Mouse (Mus musculus): Measurements from ENCODE around the gene Apobec2.

Gene Apobec2

DNA sequence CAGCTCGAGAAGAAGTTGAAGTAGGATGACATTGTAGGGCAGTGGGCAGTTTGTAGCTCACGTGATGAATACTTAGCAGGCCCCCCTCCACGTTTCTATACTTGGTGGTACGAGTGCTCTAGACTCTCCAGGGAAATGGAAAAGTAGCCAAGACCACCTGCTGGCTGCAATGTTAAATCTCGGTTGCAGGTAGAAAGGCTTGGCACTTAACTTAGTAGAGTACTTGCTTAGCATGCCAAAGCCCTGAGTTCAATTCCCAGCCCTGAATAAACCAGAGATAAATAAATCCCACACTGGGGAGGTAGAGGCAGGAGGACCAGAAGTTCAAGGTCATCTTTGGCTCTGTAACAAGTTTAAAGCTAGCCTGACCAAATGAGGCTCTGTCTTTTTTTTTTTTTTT lies 1.7 kb upstream of the Apobec2 start:
- no peak for DNase-seq

DNA sequence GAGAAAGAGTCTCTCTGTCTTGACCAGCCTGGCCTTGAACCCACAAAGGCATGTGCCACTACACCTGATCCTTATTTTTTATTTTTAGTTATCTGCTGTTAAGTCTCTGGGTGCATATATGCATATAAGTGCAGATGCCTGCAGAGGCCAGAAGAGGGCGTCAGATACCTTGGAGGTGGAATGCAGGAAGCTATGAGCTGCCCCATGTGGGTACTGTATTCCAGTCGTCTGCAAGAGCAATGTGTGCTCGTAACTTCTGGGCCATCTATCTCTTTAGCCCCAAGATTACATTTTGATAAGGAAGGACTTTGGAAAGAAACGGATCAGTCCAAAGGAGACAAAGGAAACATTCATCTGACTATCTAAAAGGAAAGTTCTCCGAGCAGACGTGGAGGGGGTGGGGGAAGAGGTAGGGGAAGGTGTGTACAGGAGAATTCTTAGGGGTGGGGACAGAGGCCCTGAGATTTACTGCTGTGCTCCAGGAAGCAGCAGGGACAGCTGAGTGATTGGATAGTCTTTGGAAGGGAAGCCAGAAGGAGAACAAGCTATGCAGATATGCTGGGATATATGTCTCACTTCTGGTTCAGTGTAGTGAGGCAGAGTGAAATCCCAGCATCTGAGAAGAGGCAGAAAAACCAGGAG lies 1.1 kb upstream of the Apobec2 start:
- no peak for DNase-seq

DNA sequence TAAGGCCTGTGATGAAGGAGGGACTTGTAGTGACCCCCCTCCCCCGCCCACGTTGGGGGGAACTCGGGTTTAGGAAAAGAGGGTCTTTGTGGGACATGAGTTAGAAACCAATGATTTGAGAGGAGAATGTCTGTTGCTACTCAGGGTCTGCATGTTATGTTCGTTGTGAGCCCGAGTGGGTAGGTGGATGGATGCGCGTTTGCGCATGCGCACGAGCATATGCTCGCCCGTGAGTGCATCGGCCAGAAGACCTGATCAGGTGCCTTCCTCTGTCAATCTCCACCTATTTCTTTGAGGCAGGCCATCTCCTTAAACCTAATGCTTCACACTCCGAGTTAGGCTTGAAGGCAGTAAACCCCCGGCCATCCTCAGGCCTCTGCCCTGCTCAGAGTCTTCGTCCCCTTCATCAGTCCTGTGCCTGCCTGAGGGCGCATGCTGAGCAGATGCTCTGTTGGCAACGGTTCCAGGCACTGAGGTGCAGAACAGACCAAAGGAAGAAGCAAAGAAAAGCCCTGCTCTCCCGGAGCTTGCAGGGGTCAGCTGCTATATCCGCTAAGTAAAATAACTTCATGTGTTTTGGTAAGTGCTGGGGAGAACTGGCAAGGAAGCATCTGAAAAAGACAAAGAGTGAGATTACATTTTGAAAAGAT lies 401 bp upstream of the Apobec2 start:
- DNase-seq, result no peak

DNA sequence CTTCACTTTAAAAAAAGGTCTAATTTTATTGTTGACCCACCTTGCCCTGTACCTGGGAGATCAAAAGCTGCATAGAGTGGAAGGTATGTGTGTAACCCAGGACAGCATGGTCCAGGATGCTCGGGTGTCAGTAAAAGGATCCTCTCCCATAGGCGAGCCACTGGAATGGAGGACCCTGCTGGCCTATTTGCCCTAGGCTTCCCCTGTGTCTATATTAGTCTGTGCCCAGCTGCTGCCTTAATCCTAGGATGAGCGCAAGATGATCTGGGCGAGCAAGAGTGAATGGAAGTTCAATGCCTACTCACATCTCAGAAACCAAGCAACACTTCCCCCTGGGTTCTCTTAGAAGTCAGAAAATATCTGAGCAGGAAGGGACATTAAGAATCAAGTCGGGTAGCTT lies 1.7 kb downstream of the Apobec2 start:
- DNase-seq, result no peak

DNA sequence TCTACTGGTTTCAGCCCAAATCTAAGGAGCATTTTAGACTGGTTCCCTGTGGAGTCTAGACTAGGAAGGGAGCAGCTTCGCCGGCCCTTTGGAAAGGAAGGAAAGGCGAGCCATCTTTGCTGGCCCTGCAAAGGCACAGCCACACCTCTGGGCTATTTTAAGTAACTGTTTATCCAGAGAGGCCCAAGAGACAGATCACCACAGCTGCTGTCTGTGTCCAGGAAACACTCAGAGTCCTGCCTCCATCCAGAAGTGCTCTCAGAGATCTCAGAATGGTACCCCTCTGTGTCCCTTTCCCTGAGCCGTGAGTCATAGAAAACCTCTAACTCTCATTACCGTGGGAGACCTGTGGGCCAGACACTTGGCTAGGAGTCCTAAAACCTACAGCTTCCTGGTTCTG lies 2.3 kb downstream of the Apobec2 start:
- DNase-seq, result no peak

DNA sequence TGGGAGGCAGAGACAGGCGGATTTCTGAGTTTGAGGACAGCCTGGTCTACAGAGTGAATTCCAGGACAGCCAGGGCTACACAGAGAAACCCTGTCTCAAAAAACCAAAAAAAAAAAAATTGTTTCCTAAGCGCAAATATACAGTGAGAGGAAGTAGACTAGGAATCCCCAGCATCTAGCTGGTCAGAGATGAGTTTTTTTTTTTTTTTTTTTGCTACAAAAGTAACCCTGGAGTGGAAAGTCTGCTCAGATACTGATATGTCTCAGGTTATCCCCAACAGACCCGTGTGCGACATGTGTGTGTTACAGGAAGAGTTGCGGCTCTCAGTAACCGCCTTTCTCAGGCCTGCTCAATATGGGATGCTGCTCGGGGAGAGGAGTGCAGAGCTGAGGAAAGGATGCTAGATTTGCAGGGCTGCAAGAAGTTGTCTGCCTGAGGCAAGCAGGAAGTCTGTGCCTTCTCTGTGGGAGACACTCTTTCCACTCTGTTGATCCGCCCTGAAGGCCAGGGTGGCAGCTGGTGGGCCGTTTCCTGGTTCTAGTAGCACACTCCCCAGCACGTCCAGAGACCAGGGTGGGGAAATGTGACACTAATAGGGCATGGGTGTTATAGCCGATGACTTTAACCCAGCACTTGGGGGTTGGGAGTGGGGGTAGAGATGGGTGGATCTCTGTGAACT lies 4.7 kb downstream of the Apobec2 start:
- DNase-seq, result no peak

DNA sequence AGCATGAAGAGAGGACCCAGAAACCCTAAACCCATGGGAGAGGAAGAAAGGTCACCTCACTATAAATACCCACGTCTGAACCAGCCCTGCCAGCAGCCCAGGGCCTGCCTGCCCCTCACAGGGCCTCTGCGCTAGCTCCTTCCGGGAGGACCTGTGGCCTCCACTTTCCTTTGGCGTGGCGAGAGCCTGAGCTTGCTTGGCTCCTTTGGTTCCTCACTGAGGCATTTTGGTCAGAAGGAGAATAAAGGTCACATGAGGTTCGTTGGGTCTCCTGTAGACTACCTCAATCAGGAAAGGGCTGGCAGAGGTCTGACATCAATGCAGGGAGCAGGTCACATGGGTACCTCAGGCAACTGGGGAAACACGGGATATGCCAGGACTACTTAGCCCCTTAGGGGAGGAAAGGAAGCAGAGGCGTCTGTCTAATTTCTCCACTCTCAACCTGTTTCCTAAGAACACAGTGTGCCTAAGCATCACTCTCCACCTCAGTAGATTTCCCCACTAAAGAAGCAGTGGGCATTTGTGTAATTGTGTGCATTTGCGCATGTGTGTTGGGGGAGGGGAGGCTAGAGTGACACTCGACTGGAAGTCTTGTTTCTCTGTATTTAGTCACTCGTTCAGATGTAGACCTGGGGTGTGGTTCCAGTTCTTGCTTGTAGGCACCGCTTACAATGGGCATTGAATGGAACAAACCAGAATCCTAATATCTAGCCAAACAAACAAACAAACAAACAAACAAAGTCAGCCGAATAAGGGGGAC lies 5.6 kb downstream of the Apobec2 start:
- no peak for DNase-seq

DNA sequence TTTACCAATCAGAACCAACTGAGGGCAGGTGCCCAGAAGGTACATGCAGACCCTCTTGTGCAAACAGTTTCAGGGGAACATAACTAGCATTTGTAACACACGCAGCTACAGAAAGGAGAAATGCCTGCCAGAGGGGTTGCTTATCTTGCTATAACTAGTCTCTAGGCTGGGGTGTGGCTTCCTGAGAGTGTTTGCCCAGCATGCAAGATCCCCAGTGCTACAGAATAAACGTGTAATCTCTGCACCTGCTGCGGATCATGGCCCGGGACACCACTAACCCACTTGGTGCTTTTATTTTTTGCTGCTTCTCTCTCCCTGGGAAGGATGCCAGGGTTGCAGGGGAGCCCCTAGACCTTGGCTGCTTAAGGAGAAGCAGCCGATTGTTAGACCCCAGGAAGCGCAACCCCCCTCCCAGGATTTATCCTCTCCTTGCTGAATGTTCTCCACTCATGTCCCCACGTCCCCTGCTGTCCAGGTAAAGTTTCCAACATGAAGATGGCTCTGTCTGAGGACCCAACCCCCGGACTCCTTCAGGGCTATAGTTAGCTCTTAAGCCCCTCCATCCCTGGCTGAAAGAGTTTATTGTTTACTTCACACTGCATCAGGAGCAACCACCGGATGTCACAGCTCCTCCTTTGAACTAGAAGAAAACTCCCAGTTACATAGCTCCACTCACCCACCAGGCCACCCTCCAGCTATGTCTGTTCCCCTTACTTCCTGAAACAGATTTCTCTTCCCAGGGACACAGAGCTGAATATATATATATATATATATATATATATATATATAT lies 6.7 kb downstream of the Apobec2 start:
- no peak for DNase-seq

DNA sequence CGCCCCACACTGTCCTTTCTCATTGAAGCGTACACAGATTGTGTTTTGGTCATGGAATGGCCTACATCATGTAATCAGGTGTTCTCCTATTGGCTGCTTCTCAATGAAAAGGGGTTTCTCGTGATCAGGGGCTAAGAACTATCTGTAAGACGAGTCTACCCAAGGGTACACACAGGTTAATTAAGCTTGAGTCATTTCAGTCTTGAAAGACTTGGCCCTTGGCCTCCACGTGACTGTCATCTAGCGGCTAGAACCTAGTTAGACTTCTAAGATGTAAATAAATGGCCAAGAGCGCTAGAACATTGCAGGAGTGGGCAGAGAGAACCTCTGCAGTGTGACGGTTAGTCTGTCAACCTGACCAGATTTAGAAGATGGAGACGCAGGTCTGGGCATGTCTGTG lies 8.5 kb downstream of the Apobec2 start:
- peak; percentile 60 for DNase-seq

DNA sequence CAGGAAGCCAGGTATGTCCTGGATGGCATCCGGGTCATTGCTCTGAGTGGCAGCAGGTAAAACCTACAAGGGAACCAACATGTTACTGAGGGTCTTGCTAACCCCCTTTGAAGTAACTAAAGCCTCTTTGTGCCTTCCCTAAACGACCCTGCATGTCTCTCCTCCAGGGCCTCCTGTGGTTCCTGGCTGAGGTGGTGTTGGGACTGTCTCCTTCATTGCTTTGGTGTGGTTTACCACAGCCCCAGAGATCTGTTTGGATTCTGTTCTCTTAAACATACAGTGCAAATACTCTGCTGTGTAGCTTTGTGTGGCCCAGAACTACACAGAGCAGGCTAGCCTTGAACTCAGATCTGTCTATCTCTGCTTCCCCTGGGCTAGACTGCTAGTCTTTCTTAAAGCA lies 13.2 kb downstream of the Apobec2 start:
- no peak for DNase-seq

DNA sequence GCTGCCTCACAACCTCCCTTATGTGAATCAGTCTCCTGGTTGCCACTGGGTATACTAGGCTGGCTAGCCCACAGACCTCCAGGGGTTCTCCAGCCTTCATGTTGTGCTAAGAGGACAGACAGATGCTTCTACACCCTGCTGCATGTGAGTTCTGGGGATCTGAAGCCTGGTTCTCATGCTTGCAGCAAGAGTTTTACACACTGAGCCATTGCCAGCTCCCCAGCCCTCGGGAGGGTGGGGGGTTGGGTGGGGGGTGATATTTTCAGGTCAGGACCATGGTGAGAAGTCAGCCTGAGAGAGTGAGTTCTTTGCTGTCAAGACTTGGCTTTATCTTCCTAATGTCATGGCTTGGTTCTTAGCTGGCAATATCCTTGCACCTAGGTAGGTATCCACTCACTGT lies 13.9 kb downstream of the Apobec2 start:
- no peak for DNase-seq

DNA sequence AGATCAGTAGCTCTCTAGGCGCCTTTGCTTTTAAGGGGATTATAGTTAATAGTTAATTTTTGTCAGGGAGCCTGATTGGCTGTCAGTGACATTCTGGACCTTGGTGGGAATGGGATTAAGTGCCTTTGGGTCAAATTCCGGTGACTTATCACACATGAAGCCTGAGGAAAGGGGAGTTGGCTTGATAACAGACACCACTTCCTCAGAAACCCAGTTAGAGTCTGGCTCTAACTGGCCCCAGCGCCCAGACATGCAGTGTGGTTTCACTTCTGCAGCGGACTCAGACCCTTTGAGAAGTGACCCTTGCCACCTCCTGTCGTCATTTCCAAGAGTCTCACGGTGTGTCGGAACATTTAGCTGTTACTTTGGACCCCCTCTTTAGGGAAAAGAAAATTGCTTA lies 14.6 kb downstream of the Apobec2 start:
- DNase-seq, result peak; percentile 77

DNA sequence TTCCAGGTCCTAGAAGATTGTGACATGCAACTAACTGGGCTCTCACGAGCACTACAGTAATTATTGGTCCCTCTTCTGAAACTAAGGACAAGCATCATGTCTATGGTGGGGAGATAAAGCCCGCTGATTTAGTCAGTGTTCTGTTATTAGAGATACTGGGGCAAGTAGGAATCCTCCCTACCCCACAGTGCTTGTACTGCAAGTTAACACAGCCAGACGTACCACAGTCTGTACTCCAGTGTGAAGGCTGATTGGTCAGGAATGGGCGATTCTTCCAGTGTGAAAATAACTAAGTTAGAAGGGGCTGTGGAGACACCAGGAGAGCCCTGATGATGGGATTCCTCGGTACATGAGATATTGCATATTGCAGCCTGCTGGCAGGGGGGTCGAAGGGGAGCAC lies 15.2 kb downstream of the Apobec2 start:
- DNase-seq, result no peak

DNA sequence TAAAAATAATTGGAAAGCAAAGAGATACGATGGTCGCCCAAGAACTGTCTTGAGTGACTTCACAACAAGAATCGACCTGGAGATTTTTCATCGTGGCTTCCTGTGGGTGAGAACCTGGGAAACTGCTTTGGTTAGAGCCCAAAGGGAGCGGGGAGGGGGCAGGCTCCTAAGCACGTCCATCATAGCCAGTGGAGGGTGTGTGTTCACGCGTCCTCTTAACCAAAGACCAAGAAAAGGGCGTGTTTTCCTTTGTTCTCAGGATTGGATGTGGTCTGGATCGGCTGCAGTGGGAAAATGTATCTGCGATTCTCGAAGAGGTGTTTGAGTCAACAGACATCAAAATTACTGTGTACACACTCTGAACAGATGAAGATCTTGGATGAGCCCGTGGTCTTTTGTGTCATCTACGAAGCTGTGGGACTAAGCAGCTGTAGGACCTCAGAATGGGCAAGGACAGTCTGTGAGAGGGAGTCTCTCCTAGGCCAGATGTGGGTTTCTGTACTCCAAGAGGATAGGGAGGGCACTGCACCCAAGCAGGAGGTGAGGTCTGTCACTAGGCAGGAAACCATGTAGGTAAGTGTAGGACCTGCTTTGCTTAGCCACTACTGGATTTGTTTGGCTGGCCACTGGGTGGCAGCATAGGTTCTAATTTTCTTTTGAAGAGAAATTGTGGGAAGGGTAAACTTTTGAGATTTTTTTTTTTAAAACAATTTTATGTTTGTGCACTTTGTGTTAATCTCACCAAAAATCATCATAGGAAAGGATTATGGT lies 16.1 kb downstream of the Apobec2 start:
- peak; percentile 73 for DNase-seq

DNA sequence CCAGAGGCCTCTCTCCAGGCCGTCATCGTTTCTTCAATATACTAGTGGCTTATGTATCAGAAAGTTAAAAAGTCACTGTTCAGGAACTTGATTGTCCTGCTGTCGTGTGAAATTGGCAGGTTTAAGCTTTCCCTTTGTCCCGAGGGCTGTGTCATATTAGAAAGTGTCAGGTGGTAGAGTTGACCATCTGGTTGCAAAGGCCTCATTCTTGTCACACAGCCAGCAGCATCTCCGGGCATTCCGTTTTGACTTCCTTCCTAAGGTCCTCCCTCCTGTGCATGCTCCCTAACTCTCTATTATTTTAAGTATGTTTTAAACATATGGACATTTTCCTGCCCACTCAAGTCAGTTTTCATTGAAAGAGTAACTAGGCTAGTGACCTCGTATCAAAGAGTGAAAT lies 16.7 kb downstream of the Apobec2 start:
- DNase-seq, result peak; percentile 32

DNA sequence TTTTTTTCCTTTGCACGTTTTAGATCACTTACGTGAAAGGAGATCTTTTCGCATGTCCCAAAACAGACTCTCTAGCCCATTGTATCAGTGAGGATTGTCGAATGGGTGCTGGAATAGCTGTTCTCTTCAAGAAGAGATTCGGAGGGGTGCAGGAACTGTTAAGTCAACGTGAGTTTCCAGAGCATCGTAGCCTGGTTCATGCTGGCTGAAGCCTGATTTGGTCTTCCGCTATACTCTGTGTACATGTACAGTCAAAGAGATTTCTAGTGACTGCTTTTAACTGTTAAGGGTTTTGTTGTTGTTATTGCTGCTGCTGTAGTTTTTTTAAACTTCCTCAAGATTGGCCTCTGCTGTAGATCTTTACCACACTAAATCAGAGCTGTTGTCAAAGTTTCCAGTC lies 21.5 kb downstream of the Apobec2 start:
- DNase-seq, result no peak

DNA sequence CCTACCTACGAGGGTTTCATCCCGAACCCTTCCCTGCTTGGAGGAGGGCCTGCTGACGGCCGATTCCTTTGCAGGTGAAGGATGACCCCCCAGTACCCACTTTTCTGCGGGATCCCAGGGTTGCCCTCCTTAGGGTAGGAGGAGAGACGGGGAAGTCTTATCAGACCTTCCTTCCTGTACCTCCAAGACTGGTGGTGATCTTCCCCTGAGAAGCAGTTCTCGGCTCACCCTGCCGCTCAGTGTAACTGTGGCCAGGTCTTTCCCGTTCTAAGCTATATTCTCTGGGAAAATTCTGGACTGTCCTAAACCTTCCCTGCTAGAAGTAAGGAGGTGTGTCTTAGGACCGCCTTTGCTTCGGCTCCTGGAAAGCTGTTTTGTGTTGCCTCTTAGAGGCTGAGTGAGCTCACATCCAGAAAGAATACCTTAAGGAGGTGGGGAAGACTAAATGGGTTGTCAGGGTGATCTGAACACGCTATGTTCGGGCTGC lies 22.4 kb downstream of the Apobec2 start:
- no peak for DNase-seq

DNA sequence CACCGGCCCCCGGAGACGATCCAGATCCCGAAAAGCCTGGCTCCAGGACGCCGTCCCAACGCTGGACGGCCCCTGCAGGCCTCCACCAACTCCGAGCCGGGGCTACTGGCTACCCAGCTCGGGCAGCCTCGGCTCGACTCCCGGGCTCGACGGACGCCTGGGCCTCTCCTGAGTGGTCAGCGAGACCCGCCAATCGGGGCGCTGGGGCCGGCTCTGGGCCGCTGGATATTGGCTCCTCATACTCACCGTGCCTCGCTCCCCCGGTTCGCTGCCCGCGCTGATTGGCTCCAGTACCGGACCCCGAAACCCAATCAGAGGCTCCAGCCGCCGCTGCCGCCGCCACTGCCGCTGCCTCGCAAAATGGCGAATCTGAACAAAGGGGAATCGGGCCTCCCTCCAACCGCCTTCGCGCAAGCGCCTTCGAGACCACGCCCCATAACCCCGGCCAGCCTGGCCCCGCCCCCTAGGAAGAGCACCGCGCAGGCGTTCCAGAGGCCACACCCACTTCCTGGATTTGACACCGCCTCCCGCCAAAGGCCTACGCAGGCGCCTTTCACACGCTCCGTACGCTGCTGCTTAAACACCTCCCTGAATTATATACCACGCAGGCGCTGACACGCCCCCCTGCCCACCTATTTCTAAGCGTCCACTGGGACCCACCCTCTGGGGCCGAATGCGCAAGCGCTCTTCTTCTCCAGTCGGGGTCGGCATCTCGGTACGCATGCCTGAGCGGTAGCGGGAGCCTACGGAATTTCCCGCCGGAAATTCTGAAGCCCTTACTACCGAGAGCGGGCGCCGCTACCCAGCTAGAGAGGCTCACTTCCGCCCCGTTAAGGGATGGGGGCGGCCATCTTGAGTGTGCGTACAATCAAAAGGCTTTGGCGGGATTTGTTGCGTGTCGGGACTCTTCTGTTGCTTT lies 23.1 kb downstream of the Apobec2 start, which contains the start of the genes Nfya and Oard1:
Gene Nfya (minus strand): TSS at position 527 of the 919 bp plus-strand sequence.
Gene Oard1 (plus strand): TSS at position 635 of the 919 bp plus-strand sequence.
- peak; percentile 100 for DNase-seq

DNA sequence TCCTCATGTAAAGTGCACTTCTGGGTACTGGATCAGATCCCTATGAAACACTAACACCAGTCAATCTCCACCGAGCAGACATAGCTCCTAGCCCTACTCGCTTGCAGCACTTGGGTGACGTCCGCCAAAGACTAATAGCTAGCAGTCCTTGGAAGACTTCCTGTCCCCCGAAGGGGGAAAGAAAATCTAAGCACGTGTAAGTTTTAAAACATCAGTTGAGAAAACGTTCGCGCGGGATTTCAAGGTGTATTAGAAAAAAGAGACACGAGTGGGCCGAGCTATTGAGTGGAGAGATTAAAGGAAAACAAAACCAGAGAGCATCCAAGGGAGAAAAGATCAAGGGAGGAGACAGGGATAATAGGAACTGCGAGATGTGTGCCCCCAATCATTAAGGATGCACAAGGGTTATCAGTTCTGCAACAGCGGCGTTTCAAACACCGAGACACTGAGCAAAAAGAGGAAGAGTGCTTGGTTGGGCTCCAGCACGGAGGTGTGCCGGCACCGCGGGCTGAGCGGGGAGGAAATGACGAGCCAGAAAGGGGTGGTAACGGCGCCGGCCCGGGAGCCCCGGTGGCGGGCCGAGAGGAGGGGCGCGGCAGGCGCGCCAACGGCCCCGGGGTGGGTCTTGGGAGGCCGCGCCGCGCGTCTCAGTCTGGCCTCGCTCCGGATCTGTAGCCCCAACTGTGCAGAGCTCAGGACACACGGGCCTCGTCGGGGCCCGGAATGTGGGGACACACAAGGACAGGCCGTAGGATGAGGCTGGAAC lies 24.0 kb downstream of the Apobec2 start:
- DNase-seq, result peak; percentile 71
